Mouse (Mus musculus) kidney, embryonic 14.5 days (tissue): ENCODE results near the gene Wdr24. TPM values are rescaled to one million over a fixed set of nuclear protein-coding genes. Genes with fewer than 3 reads are reported as not detected.

Experiments used
- microRNA-seq: library from miRNA; unstranded; fragments of <30 nt; microRNA quantifications from one replicate; pipeline ENCODE4, GENCODE M21; 2016
- polyA plus RNA-seq: library from polyadenylated mRNA; unstranded; fragments of >200 nt; fragmentation: Nextera tagmentation; extraction: Ambion mirVana; gene quantifications from 2 replicates; pipeline ENCODE4 v1.2.1, GENCODE M21; 2014

Wdr24 gene
- polyA plus RNA-seq, 1 experiment from 2014 or later = 32.0 TPM

Small RNAs within 50 kb of the gene (microRNA-seq; reads per million reads assigned to microRNA genes)
- gene Mir3082 (0.84 reads per million), gene Mir6966 (not detected)

Other genes with a start within 250 kb of the Wdr24 start
- 21.3 and 29.8 TPM in 2 replicates for gene Lmf1, start 244.5 kb upstream of the Wdr24 start, polyA plus RNA-seq
- 0.50 and 1.5 TPM in 2 replicates for gene Gng13, start 106.5 kb upstream of the Wdr24 start, polyA plus RNA-seq
- gene Chtf18, start 96.2 kb upstream of the Wdr24 start, polyA plus RNA-seq = 17.3 and 26.0 TPM in 2 replicates
- gene Rpusd1, start 96.0 kb upstream of the Wdr24 start, polyA plus RNA-seq = 21.6 and 22.1 TPM in 2 replicates
- not detected in 2 replicates for gene Mslnl, start 87.6 kb upstream of the Wdr24 start, polyA plus RNA-seq
- 2.6 and 3.3 TPM in 2 replicates for gene Msln, start 69.2 kb upstream of the Wdr24 start, polyA plus RNA-seq
- gene Narfl, start 49.9 kb upstream of the Wdr24 start, polyA plus RNA-seq = 25.3 and 27.3 TPM in 2 replicates
- gene Haghl, start 38.0 kb upstream of the Wdr24 start, polyA plus RNA-seq = 75.4 and 75.6 TPM in 2 replicates
- 0.32 and 0.41 TPM in 2 replicates for gene Ccdc78, start 37.0 kb upstream of the Wdr24 start, polyA plus RNA-seq
- 90.2 and 111 TPM in 2 replicates for gene Fam173a, start 30.7 kb upstream of the Wdr24 start, polyA plus RNA-seq
- gene AC134908.4, start 28.0 kb upstream of the Wdr24 start, polyA plus RNA-seq = not detected in 2 replicates
- 8.2 and 28.6 TPM in 2 replicates for gene Metrn, start 26.5 kb upstream of the Wdr24 start, polyA plus RNA-seq
- gene Fbxl16, start 14.5 kb upstream of the Wdr24 start, polyA plus RNA-seq = 1.1 and 1.3 TPM in 2 replicates
- gene Jmjd8, start 5.2 kb downstream of the Wdr24 start, polyA plus RNA-seq = 45.7 and 47.0 TPM in 2 replicates
- gene Stub1, start 9.8 kb downstream of the Wdr24 start, polyA plus RNA-seq = 350 and 425 TPM in 2 replicates
- 2.0 and 2.5 TPM in 2 replicates for gene Rhbdl1, start 13.7 kb downstream of the Wdr24 start, polyA plus RNA-seq
- 1.7 and 2.6 TPM in 2 replicates for gene Gm20683, start 18.1 kb downstream of the Wdr24 start, polyA plus RNA-seq
- gene Rhot2, start 21.2 kb downstream of the Wdr24 start, polyA plus RNA-seq = 13.0 and 21.7 TPM in 2 replicates
- 21.4 and 27.5 TPM in 2 replicates for gene Wdr90, start 37.9 kb downstream of the Wdr24 start, polyA plus RNA-seq
- gene Mcrip2, start 45.1 kb downstream of the Wdr24 start, polyA plus RNA-seq = 40.0 and 41.4 TPM in 2 replicates
- 83.9 and 85.3 TPM in 2 replicates for gene Mettl26, start 51.4 kb downstream of the Wdr24 start, polyA plus RNA-seq
- 0.99 and 1.2 TPM in 2 replicates for gene Wfikkn1, start 57.2 kb downstream of the Wdr24 start, polyA plus RNA-seq
- gene Rab40c, start 96.1 kb downstream of the Wdr24 start, polyA plus RNA-seq = 17.2 and 20.4 TPM in 2 replicates
- gene Pigq, start 121.3 kb downstream of the Wdr24 start, polyA plus RNA-seq = 51.5 and 77.2 TPM in 2 replicates
- gene Nhlrc4, start 121.3 kb downstream of the Wdr24 start, polyA plus RNA-seq = 0.28 and 0.43 TPM in 2 replicates
- 2.8 and 4.4 TPM in 2 replicates for gene A930017K11Rik, start 128.9 kb downstream of the Wdr24 start, polyA plus RNA-seq
- gene Capn15, start 162.2 kb downstream of the Wdr24 start, polyA plus RNA-seq = 27.1 and 35.3 TPM in 2 replicates
- 15.0 and 24.2 TPM in 2 replicates for gene Rab11fip3, start 245.9 kb downstream of the Wdr24 start, polyA plus RNA-seq